Mouse (Mus musculus) hindbrain, embryonic 13.5 days (tissue): ENCODE data around the gene Chmp6. TPM values are rescaled to one million over a fixed set of nuclear protein-coding genes. Genes with fewer than 3 reads are reported as not detected.

Experiments used
- ATAC-seq: fragments of 200-750 bp; cut with Nextera tagmentation; 2 replicates; pipeline ENCODE4 v1.8.0; 2017; ENCODE audit warnings: moderate TSS enrichment; ENCODE audit not compliant: low FRiP score
- H3K27ac ChIP-seq: fragments of 300-500 bp; sonication (generic); 2 replicates; pipeline ENCODE4 v1.5.1; 2015; ENCODE audit warnings: inconsistent platforms, mild to moderate bottlenecking, moderate library complexity
- H3K27me3 ChIP-seq: fragments of 300-500 bp; sonication (generic); 2 replicates; pipeline ENCODE4 v1.6.1; 2015; ENCODE audit warnings: mild to moderate bottlenecking, inconsistent platforms
- H3K36me3 ChIP-seq: fragments of 300-500 bp; sonication (generic); 2 replicates; pipeline ENCODE4 v1.6.1; 2015; ENCODE audit warnings: mild to moderate bottlenecking, inconsistent platforms
- H3K4me1 ChIP-seq: fragments of 300-500 bp; sonication (generic); replicated peaks from 2 replicates; pipeline ENCODE4 v1.6.1; 2015; ENCODE audit warnings: inconsistent platforms
- H3K4me2 ChIP-seq: fragments of 300-500 bp; sonication (generic); 2 replicates; pipeline ENCODE4 v1.6.1; 2015; ENCODE audit warnings: inconsistent platforms, mild to moderate bottlenecking, moderate library complexity
- H3K4me3 ChIP-seq: fragments of 300-500 bp; sonication (generic); 2 replicates; pipeline ENCODE4 v1.5.1; 2015; ENCODE audit warnings: mild to moderate bottlenecking, inconsistent platforms
- H3K9ac ChIP-seq: fragments of 300-500 bp; sonication (generic); 2 replicates; pipeline ENCODE4 v1.6.1; 2015; ENCODE audit warnings: mild to moderate bottlenecking, inconsistent platforms
- H3K9me3 ChIP-seq: fragments of 300-500 bp; sonication (generic); 2 replicates; pipeline ENCODE4 v1.6.1; 2016; ENCODE audit warnings: inconsistent platforms
- WGBS: fragments of 180-500 bp; shearing (Covaris S2); methylation state at CpG from one replicate; pipeline ENCODE4 v1.1.7; 2015; 5-methylcytosine and 5-hydroxymethylcytosine counted together
- polyA plus RNA-seq: library from polyadenylated mRNA; unstranded; fragments of >200 nt; fragmentation: Nextera tagmentation; extraction: Ambion mirVana; gene quantifications from 2 replicates; pipeline ENCODE4 v1.2.1, GENCODE M21; 2015

The Chmp6 gene
- polyA plus RNA-seq, 1 experiment from 2014 or later: 100 TPM

- Histone ChIP-seq H3K4me1 (peaks cover 38% of the 10 kb centered on the region), H3K4me3 (peak overlapping the region; percentile 75), H3K4me2 (peak overlapping the region; percentile 99), H3K36me3 (peaks cover 24% of the 10 kb centered on the region), H3K9me3 (no peaks in the 10 kb centered on the region), H3K9ac (peak overlapping the region; percentile 95), H3K27me3 (peaks cover 11% of the 10 kb centered on the region), H3K27ac (peak overlapping the region; percentile 68)
- 7% methylated on average over 7 of the region's 7 CpGs for WGBS
- ATAC-seq: no peak
These were observed 396 bp upstream of the Chmp6 start for GRCm38 (mm10) chr11:119912845-119913244.

DNA sequence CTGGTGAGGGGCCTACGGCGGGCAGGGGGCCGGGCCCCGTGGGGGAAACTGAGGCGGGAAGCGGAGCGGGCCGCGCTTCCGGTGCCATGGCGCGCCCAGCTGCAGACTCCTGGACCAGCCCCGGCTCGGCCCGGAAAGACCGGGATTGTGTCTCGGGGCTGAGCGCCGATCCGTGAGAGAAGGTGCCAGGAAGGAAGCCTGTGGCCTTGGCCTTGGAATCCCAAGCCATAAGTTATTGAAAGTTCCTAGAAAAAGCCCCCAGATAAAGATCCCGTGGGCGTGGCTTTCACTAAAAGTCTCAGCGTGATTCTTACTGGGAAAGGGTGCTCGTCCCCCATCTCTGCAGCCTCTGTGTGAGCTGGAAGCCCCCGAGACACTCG, 684 bp downstream of the Chmp6 start:
- ATAC-seq: no peak; the same call in 1 of the 2 replicates
- Histone ChIP-seq H3K9me3 (no peaks in the 10 kb centered on the region), H3K9ac (peak overlapping the region; percentile 95), H3K4me2 (peak overlapping the region; percentile 99), H3K27me3 (no peaks in the 10 kb centered on the region), H3K36me3 (peaks cover 35% of the 10 kb centered on the region), H3K27ac (peak overlapping the region; percentile 68), H3K4me1 (peaks cover 38% of the 10 kb centered on the region), H3K4me3 (peak overlapping the region; percentile 75)
- 0% methylated on average over 26 of the region's 26 CpGs for WGBS

DNA sequence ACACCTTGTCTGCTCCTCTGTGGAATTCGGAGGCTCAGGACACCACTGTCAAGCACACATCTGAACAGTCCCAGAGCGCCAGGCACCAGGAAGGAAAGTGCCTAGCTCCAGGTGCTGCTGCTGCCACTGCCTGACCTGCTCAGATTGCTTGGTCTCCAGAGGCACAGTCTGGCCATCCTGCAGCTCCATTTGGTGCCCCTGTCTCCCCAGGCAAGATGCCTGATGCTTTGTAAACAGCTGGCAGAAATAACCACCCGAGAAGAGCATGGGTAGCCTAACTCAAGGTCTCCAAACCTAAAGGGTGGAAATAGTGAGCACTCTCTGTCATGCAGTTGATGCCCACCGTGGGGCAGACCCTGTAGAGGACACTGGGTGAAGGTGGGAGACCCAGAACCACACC, 1.1 kb downstream of the Chmp6 start:
- WGBS: 35% methylated on average over 4 of the region's 4 CpGs
- Histone ChIP-seq H3K36me3 (peaks cover 39% of the 10 kb centered on the region), H3K4me2 (peak overlapping the region; percentile 99), H3K9me3 (no peaks in the 10 kb centered on the region), H3K27me3 (no peaks in the 10 kb centered on the region), H3K9ac (peak overlapping the region; percentile 95), H3K4me3 (peak overlapping the region; percentile 75), H3K4me1 (peaks cover 38% of the 10 kb centered on the region), H3K27ac (peak overlapping the region; percentile 68; the same call in 1 of the 2 replicates)
- no peak for ATAC-seq

DNA sequence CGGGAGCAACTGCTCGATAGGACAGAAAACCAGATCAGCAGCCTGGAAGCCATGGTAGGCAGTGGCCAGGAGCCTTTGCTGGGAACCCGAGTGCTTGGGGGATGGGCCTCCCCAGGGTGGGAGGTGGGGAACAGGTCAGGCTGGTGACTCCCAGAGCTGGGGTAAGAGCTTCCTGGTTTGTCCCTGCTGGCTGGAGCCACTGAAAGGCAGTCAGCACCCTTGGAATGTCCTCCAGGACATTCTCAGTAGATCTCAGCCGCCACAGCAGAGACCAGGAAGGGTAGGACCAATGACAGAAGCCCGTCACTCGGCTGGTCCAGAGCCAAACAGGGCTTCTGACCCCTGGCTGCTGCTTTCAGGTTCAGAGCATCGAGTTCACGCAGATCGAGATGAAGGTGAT, 2.4 kb downstream of the Chmp6 start:
- no peak overlapping the region for H3K27ac ChIP-seq

DNA sequence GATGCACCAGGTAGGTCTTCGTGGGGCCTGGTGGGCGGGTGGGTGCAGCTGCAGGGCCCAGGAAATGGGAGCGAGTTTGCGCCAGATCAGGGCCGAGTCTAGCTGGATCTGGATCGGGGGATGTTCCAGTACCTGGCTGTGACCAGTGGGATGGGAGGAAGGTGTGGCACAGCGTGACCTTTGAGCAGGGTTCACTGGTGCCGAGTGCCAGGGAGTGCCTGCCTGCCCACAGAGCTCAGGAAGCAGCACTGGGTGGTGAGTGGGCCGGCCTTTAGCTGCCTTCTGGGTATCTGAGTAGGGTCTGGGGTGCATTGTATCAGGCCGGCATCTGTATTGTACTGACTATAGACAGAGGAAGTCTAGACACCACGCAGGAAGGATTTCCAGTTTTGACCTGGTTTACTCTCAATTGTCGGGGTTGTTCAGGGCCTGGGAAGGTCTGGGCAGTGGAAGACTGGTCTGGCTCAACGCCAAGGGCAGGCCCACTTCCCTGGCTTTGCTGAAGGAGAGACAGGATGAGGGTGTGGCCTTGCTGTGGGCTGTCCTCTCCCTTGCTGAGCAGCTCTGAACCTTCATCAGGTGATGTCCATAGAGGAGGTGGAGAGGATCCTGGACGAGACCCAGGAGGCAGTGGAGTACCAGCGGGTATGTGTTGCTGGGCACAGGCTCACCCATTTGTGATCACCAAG, 3.0 kb downstream of the Chmp6 start:
- H3K27ac ChIP-seq: no peak overlapping the region
- no peaks in the 10 kb centered on the region for H3K27me3 ChIP-seq
- ATAC-seq: no peak
- 93% methylated on average over 15 of the region's 15 CpGs for WGBS
- peaks cover 33% of the 10 kb centered on the region for H3K4me1 ChIP-seq
- H3K4me2 ChIP-seq: no peak overlapping the region
- no peak overlapping the region for H3K4me3 ChIP-seq
- 0 out of 2 replicates have a peak overlapping the region, but pooled peaks have one; percentile 4 for H3K9ac ChIP-seq
- peaks cover 53% of the 10 kb centered on the region for H3K36me3 ChIP-seq
- no peaks in the 10 kb centered on the region for H3K9me3 ChIP-seq

More for the DNA sequence above, 2.4 kb downstream of the Chmp6 start:
- peaks cover 49% of the 10 kb centered on the region for H3K36me3 ChIP-seq
- peak overlapping the region; percentile 99 for H3K4me2 ChIP-seq
- H3K9me3 ChIP-seq: no peaks in the 10 kb centered on the region
- ATAC-seq: no peak
- WGBS: 90% methylated on average over 9 of the region's 9 CpGs
- no peak overlapping the region; the same call in 1 of the 2 replicates for H3K4me3 ChIP-seq
- H3K9ac ChIP-seq: peak overlapping the region; percentile 39
- H3K4me1 ChIP-seq: peaks cover 33% of the 10 kb centered on the region
- no peaks in the 10 kb centered on the region for H3K27me3 ChIP-seq

DNA sequence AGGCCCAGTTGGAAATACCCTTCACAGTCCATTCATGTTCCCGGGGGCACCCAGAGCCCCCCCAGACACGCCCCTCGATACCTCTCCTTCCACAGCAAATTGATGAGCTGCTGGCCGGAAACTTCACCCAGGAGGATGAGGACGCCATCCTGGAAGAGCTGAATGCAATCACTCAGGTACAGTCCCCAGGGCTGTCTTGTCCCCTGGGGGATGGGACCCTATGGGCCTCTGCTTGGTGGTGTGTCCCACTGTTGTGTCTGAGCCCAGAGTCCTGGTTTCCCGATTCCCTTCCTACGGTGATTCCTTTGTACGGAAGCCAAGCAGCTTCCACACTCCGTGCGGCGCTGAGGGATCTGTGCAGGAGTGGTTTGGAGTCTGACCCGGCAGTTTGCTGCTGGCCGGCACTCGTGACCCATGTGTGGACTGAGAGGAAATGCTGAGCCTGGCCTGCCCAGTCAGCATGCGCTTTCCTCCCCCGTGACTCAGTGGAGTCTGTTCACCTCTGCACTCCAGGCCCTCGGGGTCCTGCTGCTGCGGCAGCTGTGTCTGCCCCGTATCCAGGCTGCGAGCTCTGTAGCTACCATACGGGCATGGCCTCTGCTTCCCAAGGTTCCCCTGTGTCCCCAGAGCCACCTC, 3.7 kb downstream of the Chmp6 start:
- no peak overlapping the region for H3K4me2 ChIP-seq
- no peak overlapping the region for H3K4me3 ChIP-seq
- peak overlapping the region; percentile 19; the same call in 1 of the 2 replicates for H3K9ac ChIP-seq
- H3K9me3 ChIP-seq: no peaks in the 10 kb centered on the region
- WGBS: 94% methylated on average over 21 of the region's 21 CpGs
- peaks cover 53% of the 10 kb centered on the region for H3K36me3 ChIP-seq
- ATAC-seq: no peak
- H3K27ac ChIP-seq: no peak overlapping the region
- H3K27me3 ChIP-seq: no peaks in the 10 kb centered on the region
- peaks cover 33% of the 10 kb centered on the region for H3K4me1 ChIP-seq

DNA sequence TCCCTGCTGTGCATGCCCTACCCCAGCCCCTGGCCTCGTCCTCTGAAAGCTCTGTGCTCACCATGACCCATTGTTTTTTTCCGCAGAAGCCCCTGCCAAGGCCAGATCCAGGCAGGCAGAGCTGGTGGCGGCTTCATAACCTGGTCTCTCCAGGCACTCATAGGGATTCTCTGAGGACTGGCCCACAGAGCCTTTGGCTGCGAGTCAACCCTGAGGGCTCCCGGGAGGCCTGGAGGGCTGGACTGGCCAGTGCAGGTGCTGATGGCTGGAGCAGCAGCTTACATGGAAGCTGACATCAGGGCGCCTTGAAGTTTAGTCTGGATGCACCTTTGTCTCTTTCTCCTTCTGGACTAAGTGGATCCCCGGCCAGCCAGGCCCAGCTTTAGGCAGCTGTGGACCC, 5.3 kb downstream of the Chmp6 start:
- Histone ChIP-seq H3K4me2 (no peak overlapping the region), H3K9ac (no peak overlapping the region), H3K9me3 (no peaks in the 10 kb centered on the region), H3K36me3 (peaks cover 53% of the 10 kb centered on the region), H3K4me3 (no peak overlapping the region), H3K27ac (no peak overlapping the region), H3K27me3 (no peaks in the 10 kb centered on the region), H3K4me1 (peaks cover 25% of the 10 kb centered on the region)
- ATAC-seq: no peak
- WGBS: 88% methylated on average over 7 of the region's 7 CpGs

DNA sequence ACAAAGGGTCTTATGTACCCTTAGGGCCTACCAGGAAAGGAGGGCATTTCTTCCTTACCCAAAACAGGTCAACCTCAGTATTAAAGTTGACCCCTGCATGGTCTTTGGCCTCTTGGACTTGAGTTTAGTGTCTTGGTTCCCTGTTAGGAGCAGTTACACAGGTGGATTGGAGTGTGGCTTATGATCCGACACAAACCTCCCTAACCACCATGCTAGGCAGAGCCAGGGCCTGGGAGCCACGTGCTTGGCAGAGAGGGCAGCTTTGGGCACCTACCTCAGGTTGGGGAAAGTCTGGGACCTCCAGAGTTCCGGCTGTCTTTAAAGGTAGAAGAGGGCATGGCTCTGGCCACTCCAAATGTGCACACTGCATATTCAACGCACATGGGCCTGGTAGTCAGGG, 6.2 kb downstream of the Chmp6 start:
- Histone ChIP-seq H3K4me3 (no peak overlapping the region), H3K9ac (no peak overlapping the region), H3K27me3 (no peaks in the 10 kb centered on the region), H3K4me1 (peaks cover 21% of the 10 kb centered on the region), H3K27ac (no peak overlapping the region), H3K9me3 (no peaks in the 10 kb centered on the region), H3K4me2 (no peak overlapping the region), H3K36me3 (peaks cover 53% of the 10 kb centered on the region)
- 87% methylated on average over 4 of the region's 4 CpGs for WGBS
- ATAC-seq: no peak

DNA sequence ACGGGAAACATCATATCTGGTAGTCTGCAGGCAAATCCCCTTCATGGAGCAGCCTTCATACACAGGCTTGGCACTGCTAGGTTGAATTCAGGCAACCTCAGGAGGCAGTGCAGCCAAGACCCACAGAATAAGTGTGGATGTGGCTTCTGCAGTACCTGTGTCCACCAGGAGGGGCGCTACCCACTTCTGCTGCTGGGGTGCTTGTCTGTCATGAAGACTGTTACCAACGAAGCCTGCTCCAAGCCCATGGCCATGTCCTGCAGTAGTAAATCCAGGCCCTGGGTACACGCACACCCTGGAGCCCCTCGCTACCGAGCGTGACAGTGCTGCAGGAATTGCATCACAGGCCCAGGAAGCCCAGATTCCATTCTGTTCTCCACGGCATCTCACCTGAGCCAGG, 6.7 kb downstream of the Chmp6 start:
- Histone ChIP-seq H3K9me3 (no peaks in the 10 kb centered on the region), H3K4me1 (peaks cover 16% of the 10 kb centered on the region), H3K4me2 (no peak overlapping the region), H3K27me3 (no peaks in the 10 kb centered on the region), H3K4me3 (no peak overlapping the region), H3K27ac (no peak overlapping the region), H3K9ac (no peak overlapping the region), H3K36me3 (peaks cover 53% of the 10 kb centered on the region)
- ATAC-seq: no peak
- WGBS: 64% methylated on average over 8 of the region's 8 CpGs

DNA sequence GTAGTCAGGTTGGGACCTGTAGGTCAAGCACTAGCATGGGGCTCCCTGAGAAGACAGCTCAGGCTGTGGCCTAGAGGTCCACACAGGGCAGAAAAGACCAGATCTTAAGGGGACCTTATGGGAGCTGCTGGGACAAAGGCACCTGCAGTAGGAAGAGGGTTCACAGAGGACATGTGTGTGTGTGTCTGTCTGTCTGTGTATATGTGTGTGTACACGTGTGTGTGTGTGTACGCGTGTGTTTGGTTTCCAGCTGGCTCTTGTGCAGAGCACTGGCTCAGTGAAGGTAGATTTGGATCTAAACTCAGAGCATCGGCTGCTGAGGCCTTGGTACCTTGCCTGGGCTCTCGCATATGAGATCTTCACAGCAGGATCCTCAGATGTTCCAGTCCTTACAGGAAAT, 7.4 kb downstream of the Chmp6 start:
- no peaks in the 10 kb centered on the region for H3K27me3 ChIP-seq
- no peaks in the 10 kb centered on the region for H3K9me3 ChIP-seq
- H3K27ac ChIP-seq: no peak overlapping the region
- H3K36me3 ChIP-seq: peaks cover 49% of the 10 kb centered on the region
- H3K9ac ChIP-seq: no peak overlapping the region
- no peak overlapping the region for H3K4me2 ChIP-seq
- H3K4me1 ChIP-seq: peaks cover 8% of the 10 kb centered on the region
- ATAC-seq: no peak
- WGBS: 90% methylated on average over 5 of the region's 5 CpGs
- H3K4me3 ChIP-seq: no peak overlapping the region

DNA sequence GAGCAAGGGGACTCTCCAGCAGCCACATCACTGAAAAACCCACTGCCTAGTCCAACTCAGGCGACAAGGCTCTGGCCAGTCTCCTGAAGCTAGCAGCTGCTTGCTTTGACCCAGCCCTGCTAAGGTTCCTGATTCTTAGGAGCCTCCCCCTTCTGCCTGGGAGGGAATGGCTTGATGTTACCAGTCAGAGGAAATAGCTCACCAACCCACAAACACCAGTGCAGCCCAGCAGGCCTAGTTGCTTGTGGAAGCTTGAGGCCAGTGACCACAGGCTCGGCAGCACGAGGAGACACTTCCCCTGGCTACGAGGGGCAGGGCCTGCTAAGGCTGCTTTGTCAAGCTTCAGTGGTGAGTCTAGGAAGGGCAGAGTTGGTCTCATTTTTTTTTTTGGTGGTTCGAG, 11.9 kb downstream of the Chmp6 start:
- Histone ChIP-seq H3K36me3 (0 out of 2 replicates have a peak, but pooled peaks cover 7% of the 10 kb centered on the region), H3K27ac (no peak overlapping the region), H3K4me2 (no peak overlapping the region), H3K4me3 (no peak overlapping the region), H3K27me3 (no peaks in the 10 kb centered on the region), H3K9me3 (no peaks in the 10 kb centered on the region), H3K9ac (no peak overlapping the region), H3K4me1 (no peaks in the 10 kb centered on the region)
- WGBS: 73% methylated on average over 5 of the region's 5 CpGs
- no peak for ATAC-seq

GRCm38 (mm10) chr11:119926762-119927161, 13.5 kb downstream of the Chmp6 start:
- no peaks in the 10 kb centered on the region for H3K36me3 ChIP-seq
- no peak overlapping the region for H3K4me2 ChIP-seq
- H3K4me3 ChIP-seq: no peak overlapping the region
- H3K9me3 ChIP-seq: no peaks in the 10 kb centered on the region
- no peak for ATAC-seq
- WGBS: 91% methylated on average over 5 of the region's 5 CpGs
- no peaks in the 10 kb centered on the region for H3K4me1 ChIP-seq
- H3K27ac ChIP-seq: no peak overlapping the region
- no peaks in the 10 kb centered on the region for H3K27me3 ChIP-seq
- no peak overlapping the region for H3K9ac ChIP-seq
